Mouse (Mus musculus): ENCODE data around the gene Wdr25. TPM values are rescaled to one million over a fixed set of nuclear protein-coding genes. Genes with fewer than 3 reads are reported as not detected.

Wdr25 gene
- polyA plus RNA-seq, 1 experiment, result 4.6 TPM

GRCm38 (mm10) chr12:108942203-108942923 lies 48.9 kb downstream of the Wdr25 start:
- Histone ChIP-seq H3K4me3 (ENCODE audit: insufficient read depth, low read length) (no peak overlapping the region), H3K4me1 (ENCODE audit: control insufficient read depth, insufficient read depth, low read length) (peaks cover 6% of the 10 kb centered on the region), H3K27ac (ENCODE audit: insufficient read depth, low read depth, low read length) (no peak overlapping the region)
- TF ChIP-seq CTCF (IDR thresholded peaks at IDR 0.05; ENCODE audit: low read depth, low read length), result no peak
- TF ChIP-seq POLR2A (IDR thresholded peaks at IDR 0.05; ENCODE audit: borderline replicate concordance, low read depth, low read length), result no peak

GRCm38 (mm10) chr12:108953011-108953550 lies 59.6 kb downstream of the Wdr25 start:
- H3K27ac ChIP-seq (ENCODE audit: insufficient read depth, low read depth, low read length), result no peak overlapping the region
- TF ChIP-seq CTCF (IDR thresholded peaks at IDR 0.05; ENCODE audit: low read depth, low read length) (no peak), POLR2A (IDR thresholded peaks at IDR 0.05; ENCODE audit: borderline replicate concordance, low read depth, low read length) (no peak)
- no peaks in the 10 kb centered on the region for H3K4me1 ChIP-seq (ENCODE audit: control insufficient read depth, insufficient read depth, low read length)
- H3K4me3 ChIP-seq (ENCODE audit: insufficient read depth, low read length), result no peak overlapping the region

- Histone ChIP-seq H3K4me1 (ENCODE audit: control insufficient read depth, insufficient read depth, low read length) (no peaks in the 10 kb centered on the region), H3K27ac (ENCODE audit: insufficient read depth, low read depth, low read length) (no peak overlapping the region), H3K4me3 (ENCODE audit: insufficient read depth, low read length) (no peak overlapping the region)
- TF ChIP-seq POLR2A (IDR thresholded peaks at IDR 0.05; ENCODE audit: borderline replicate concordance, low read depth, low read length) (no peak), CTCF (IDR thresholded peaks at IDR 0.05; ENCODE audit: low read depth, low read length) (no peak)
These were observed 60.4 kb downstream of the Wdr25 start for GRCm38 (mm10) chr12:108953838-108954237.

- Histone ChIP-seq H3K4me3 (ENCODE audit: insufficient read depth, low read length) (no peak overlapping the region), H3K27ac (ENCODE audit: insufficient read depth, low read depth, low read length) (no peak overlapping the region), H3K4me1 (ENCODE audit: control insufficient read depth, insufficient read depth, low read length) (no peaks in the 10 kb centered on the region)
- TF ChIP-seq POLR2A (IDR thresholded peaks at IDR 0.05; ENCODE audit: borderline replicate concordance, low read depth, low read length) (no peak), CTCF (IDR thresholded peaks at IDR 0.05; ENCODE audit: low read depth, low read length) (no peak)
These were observed 61.0 kb downstream of the Wdr25 start for GRCm38 (mm10) chr12:108954456-108954855.

GRCm38 (mm10) chr12:108958483-108958882 lies 65.1 kb downstream of the Wdr25 start:
- H3K4me1 ChIP-seq (ENCODE audit: control insufficient read depth, insufficient read depth, low read length), result no peaks in the 10 kb centered on the region
- TF ChIP-seq POLR2A (IDR thresholded peaks at IDR 0.05; ENCODE audit: borderline replicate concordance, low read depth, low read length) (no peak), CTCF (IDR thresholded peaks at IDR 0.05; ENCODE audit: low read depth, low read length) (no peak)

GRCm38 (mm10) chr12:108958991-108959638 lies 65.7 kb downstream of the Wdr25 start:
- Histone ChIP-seq H3K4me1 (ENCODE audit: control insufficient read depth, insufficient read depth, low read length) (no peaks in the 10 kb centered on the region), H3K4me3 (ENCODE audit: insufficient read depth, low read length) (no peak overlapping the region), H3K27ac (ENCODE audit: insufficient read depth, low read depth, low read length) (no peak overlapping the region)
- no peak for TF ChIP-seq POLR2A (IDR thresholded peaks at IDR 0.05; ENCODE audit: borderline replicate concordance, low read depth, low read length)
- no peak for TF ChIP-seq CTCF (IDR thresholded peaks at IDR 0.05; ENCODE audit: low read depth, low read length)

More at GRCm38 (mm10) chr12:108958483-108958882, 65.1 kb downstream of the Wdr25 start:
- Histone ChIP-seq H3K4me3 (ENCODE audit: insufficient read depth, low read length) (no peak overlapping the region), H3K27ac (ENCODE audit: insufficient read depth, low read depth, low read length) (no peak overlapping the region)

GRCm38 (mm10) chr12:108959639-108960219 lies 66.3 kb downstream of the Wdr25 start:
- TF ChIP-seq POLR2A (IDR thresholded peaks at IDR 0.05; ENCODE audit: borderline replicate concordance, low read depth, low read length) (no peak), CTCF (IDR thresholded peaks at IDR 0.05; ENCODE audit: low read depth, low read length) (no peak)
- no peaks in the 10 kb centered on the region for H3K4me1 ChIP-seq (ENCODE audit: control insufficient read depth, insufficient read depth, low read length)
- H3K4me3 ChIP-seq (ENCODE audit: insufficient read depth, low read length), result no peak overlapping the region
- no peak overlapping the region for H3K27ac ChIP-seq (ENCODE audit: insufficient read depth, low read depth, low read length)

- no peak overlapping the region for H3K27ac ChIP-seq (ENCODE audit: insufficient read depth, low read depth, low read length)
- TF ChIP-seq CTCF (IDR thresholded peaks at IDR 0.05; ENCODE audit: low read depth, low read length) (no peak), POLR2A (IDR thresholded peaks at IDR 0.05; ENCODE audit: borderline replicate concordance, low read depth, low read length) (no peak)
- H3K4me1 ChIP-seq (ENCODE audit: control insufficient read depth, insufficient read depth, low read length), result no peaks in the 10 kb centered on the region
- no peak overlapping the region for H3K4me3 ChIP-seq (ENCODE audit: insufficient read depth, low read length)
These were observed 66.8 kb downstream of the Wdr25 start for GRCm38 (mm10) chr12:108960225-108960624.

GRCm38 (mm10) chr12:108967631-108968030 lies 74.2 kb downstream of the Wdr25 start:
- H3K4me1 ChIP-seq (ENCODE audit: control insufficient read depth, insufficient read depth, low read length), result no peaks in the 10 kb centered on the region
- no peak overlapping the region for H3K27ac ChIP-seq (ENCODE audit: insufficient read depth, low read depth, low read length)
- no peak overlapping the region for H3K4me3 ChIP-seq (ENCODE audit: insufficient read depth, low read length)
- TF ChIP-seq POLR2A (IDR thresholded peaks at IDR 0.05; ENCODE audit: borderline replicate concordance, low read depth, low read length) (no peak), CTCF (IDR thresholded peaks at IDR 0.05; ENCODE audit: low read depth, low read length) (no peak)

- no peaks in the 10 kb centered on the region for H3K4me1 ChIP-seq (ENCODE audit: control insufficient read depth, insufficient read depth, low read length)
- no peak for TF ChIP-seq CTCF (IDR thresholded peaks at IDR 0.05; ENCODE audit: low read depth, low read length)
- no peak overlapping the region for H3K4me3 ChIP-seq (ENCODE audit: insufficient read depth, low read length)
- H3K27ac ChIP-seq (ENCODE audit: insufficient read depth, low read depth, low read length), result no peak overlapping the region
These were observed 74.6 kb downstream of the Wdr25 start for GRCm38 (mm10) chr12:108968031-108968430.

Data from bone marrow macrophage, adult 2 months (primary cell).